Mouse (Mus musculus) right cerebral cortex, postnatal 14 days (tissue): ENCODE measurements around the gene Inpp5d.

Experiments used
- DNase-seq: peaks from one replicate; pipeline ENCODE4 v3.0.0; 2022

Gene Inpp5d

DNA sequence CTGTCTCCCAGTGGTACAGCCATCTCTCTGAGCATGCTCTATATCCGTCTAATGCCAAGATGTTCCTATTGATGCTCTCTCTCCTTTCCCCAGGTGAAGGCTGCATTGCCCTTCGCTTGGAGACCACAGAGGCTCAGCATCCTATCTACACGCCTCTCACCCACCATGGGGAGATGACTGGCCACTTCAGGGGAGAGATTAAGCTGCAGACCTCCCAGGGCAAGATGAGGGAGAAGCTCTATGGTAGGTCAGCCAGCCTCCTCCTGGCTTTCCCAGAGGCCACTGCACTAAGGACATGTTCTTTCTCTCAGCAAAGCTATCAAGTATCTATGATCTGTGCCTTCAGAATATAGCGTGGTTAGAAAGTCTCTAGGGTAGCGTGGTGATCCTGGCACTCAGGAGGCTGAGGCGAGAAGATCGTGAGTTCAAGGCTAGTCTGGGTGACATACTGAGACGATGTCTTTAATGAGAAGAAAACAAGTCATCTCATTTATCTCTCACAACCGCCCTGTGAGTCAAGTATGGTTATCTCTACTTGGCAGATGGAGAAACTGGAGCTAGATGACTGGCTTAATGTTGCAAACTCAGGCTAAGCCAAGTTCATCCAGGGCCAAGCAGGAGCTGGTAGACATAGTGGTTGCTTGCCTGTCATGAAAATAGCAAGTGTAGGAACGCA, 92.0 kb downstream of the Inpp5d start:
- DNase-seq, result no peak

DNA sequence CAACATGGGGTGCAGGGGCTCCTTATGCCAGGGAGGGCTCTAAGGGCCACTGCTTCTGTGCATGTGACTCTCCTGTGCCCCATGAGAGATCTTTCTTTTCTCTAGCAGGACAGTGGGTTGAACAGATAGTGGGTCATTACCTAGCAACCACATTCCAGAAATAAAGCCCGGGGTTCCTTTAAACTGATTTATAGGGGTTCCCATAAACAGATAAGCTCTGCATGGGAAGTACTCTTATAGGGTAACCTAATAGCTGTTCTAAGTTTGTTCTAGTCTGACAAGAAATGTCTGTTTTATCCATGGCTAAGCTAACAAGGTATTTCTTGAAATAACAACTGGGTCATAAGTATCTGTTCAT, 92.5 kb downstream of the Inpp5d start:
- no peak for DNase-seq

DNA sequence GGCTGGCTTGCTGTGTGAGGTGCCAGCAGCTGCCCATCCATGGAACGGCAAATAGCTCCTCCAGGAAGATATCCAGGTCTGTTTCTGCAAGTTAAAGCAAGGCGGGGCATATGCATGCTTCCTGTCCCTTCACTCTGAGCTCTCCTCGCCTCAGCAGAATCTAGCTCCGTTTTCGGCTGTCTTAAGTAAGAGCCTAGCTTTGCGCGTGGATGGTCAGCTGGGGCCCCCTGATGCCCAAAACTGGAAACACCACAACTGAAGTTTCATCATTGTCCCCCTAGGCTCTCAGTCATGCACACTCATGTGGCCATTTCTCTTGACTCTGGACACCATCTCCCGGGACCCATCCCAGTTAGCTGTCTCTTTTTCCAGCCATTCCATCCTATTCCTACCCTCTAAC, 101.3 kb downstream of the Inpp5d start:
- DNase-seq, result peak; percentile 49

DNA sequence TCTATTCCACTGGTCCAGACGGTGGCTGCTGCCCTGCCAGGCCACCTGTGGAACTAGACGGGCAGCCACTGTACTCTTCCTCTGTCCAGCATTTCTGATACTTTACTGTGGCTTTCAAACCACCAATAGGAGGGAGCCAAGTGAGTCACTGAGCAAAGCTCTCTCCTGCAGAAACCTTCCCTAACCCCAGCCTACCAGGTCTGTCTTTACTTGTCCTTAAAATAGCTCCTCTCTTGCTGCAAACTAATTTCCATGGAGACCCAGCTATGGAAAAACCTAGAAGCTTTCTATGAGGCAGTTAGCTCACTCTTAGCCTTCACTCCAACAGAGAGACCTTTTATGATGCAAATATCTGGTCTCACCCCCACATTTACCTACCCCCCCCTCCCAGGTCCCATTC, 102.0 kb downstream of the Inpp5d start:
- DNase-seq, result no peak

DNA sequence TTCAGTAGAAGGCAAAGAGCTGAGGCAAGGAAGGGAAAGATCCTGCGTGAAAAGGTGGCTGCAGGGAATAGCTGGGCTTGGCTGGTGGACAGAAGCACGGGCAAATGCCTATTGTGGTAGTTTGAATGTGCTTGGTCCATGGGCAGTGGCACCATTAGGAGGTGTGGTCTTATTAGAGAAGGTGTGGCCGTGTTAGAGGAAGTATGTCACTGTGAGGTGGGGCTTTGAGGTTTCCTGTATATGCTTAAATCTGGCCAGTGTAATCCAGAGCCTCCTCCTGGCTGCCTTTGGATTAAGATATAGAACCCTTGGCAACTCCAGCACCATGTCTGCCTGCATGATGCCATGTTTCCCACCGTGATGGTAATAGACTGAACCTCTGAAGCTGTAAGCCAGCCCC, 103.2 kb downstream of the Inpp5d start:
- no peak for DNase-seq

DNA sequence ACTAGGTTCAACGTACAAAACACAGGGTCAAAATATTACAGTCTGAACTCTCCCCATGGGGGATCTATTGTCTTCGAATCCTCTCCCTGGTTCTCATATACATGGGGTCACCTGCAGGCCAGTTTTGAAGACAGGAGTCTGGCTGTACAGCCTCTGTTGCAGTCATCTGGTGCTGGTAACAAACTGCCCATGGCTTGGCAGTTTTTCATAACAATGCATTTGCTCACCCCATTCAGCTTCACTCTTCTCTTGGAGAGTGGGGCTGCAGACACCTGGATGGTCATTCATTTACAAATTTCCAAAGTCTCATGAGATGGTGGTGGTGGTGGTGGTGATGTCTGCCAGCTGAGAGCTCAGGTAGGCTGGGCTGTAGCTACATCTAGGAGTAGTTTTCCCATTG, 109.0 kb downstream of the Inpp5d start:
- no peak for DNase-seq

DNA sequence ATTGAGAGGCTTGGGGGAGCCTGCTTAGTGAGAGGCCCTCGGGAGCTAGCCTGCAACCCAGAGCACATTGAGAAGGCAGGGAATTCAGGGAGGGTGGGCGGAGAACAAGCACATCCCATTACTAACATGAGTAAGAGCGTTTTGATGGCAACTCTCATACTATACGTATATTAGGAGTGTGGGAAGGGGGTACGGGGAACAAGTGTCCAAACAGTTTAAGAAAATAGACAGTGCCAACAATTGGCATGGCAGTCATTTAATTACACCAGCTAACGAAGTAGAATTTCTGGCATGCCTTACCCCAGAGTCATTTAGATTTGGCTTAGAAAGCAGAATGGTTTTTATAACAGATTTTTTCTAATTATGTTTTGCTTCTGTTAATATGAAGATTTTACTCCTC, 109.7 kb downstream of the Inpp5d start:
- no peak for DNase-seq

DNA sequence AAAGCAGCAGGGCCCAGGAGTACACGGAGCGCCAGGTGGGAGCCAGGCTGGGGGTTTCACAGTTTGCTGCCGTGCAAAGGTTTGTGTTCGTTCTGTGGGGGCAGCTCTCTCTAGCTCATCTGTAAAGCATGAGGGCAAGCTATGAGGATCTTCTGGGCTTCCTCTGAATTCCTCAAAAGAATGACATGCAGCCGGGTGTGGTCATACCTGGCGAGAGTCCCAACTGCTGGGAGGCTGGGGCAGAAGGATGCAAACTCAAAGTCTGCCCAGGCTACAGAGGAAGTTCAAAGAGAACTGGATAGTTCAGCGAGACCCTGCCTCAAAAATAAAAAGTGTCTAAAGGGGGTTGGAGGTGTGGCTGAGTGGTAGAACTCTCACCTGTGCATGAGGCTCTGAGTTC, 110.2 kb downstream of the Inpp5d start:
- DNase-seq, result no peak

DNA sequence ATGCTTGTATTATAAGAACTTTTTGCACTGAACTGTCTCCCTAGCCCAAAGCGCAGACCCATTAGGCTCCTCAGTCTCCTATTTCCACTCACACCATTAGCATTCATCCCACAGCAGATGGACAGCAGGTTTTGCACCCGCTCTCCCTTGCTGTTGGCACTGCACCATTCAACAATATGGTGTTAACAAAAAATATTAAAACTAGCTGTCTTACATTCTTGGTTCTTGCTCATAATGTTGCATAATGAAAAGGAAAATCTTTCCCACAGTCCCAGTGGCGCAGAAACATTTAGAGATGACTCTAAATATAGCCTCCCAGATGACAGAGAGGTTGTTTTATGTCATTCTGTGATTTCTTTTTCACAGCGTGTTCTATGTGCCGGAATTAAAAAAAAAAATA, 113.1 kb downstream of the Inpp5d start:
- DNase-seq, result no peak

DNA sequence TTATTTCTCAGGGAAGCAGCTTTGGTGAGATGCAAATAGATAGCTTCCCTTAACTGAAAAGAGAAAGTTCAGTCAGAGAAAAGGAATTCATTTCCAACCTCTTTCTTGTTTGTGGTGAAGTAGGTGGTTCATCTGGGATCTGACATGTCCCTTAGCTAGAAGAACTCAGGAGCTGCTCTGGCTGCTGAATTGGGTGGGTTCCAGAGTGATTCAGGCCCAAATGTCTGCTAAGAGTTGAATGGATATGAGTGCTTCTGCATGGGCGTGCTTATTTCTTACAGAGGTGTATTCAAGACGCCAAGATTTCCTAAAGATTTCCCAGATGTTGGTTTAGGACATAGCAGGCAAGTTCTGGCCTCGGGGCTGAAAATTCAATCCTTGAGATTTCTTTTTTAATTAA, 114.0 kb downstream of the Inpp5d start:
- DNase-seq, result no peak

DNA sequence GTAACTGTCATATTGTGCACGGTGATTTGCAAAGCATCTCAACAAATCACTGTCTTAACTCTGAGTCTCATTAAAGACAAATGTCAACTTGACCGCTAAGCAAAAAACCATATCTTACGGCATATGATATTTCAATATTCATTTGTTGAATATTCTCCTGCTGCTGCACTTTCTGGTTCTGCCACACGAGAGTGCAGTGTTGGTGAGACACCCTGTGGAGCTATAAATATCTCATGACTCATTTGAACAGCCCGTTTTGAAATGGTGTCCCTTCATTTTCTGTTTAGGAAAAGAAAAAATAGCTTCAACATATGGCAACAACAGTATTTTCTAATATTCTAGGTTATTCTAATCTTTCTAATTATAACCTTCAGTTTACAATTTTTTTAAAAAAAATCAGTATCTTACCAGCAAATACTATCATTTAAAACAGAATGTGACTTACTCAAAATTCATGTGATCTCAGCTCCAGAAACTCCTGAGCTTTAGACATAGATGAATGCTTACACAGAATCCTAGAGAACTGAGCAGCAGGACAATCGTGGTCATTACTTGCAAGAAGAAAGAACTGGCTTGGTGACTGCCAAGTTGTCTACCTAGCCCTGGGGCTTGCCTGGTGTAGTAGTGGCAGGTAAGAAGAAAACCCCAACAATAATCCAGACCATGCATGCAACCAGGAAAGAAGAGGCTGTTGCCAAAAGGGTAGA, 120.6 kb downstream of the Inpp5d start:
- DNase-seq, result no peak

DNA sequence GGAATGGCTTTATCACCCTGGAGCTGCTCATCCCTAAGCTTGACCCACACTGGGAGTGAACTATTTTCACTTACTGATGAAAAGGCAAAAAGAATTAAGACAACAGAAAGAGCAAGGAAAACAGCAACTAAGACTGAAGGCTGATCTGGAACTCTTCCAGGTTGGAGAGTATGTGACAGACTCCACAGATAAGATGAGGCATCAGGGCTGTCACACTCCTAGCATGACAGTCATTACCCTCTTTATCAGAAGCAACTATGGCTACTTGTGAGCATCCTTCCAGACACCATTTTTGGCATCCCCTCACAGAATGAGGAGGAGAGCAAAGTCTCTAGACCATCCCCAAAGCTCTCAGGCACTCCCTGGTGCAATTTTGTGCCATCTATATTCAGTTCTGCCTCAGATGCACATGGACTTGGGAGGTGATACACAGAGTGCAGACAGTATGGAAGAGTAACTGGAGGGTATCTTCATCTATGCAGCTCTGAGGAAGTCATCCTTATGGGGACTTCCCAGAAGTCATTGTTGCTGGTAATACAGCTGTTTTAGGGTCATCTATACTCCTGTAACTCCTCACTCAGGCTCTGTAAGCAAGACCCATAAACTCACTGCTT, 129.4 kb downstream of the Inpp5d start:
- DNase-seq, result no peak

DNA sequence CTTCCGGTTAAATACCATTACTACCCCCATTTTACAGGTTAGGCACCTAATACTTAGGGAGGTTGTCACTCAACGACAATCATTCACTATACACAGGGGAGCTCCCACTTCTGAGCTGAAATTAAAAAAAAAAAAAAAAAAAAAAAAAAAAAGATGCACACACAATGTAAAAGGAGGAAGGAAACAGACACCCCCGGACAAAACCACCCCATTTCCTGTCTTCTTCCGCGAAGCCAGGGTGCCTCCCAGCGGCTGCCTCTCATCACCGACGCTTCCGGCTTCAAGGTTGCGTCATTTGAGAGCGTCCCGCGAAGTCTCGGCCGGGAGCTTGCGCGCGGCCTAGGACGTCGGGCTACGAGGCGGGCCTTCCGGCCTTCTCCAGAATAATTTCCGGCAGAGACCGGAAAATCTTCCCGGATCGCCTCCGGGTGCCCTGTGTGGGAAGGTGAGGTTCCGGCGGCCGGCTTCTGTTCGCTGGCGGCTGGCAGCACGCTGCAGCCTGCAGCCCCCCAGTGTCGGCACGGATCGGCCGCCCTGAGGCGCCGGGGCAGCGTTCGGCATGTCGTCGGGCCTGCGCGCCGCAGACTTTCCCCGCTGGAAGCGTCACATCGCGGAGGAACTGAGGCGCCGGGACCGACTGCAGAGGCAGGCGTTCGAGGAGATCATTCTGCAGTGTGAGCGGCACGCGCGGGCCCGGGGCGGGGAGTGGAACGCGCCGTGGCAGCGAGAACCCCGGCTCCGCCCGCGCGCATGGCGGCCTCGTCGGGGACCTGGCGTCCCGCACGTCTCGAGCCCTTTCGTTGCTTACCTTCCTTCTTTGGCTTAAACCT, 135.7 kb downstream of the Inpp5d start, which contains the start of gene Atg16l1:
Gene Atg16l1 (plus strand): TSS at position 230 of the 830 bp plus-strand sequence.
- DNase-seq, result peak; percentile 92

DNA sequence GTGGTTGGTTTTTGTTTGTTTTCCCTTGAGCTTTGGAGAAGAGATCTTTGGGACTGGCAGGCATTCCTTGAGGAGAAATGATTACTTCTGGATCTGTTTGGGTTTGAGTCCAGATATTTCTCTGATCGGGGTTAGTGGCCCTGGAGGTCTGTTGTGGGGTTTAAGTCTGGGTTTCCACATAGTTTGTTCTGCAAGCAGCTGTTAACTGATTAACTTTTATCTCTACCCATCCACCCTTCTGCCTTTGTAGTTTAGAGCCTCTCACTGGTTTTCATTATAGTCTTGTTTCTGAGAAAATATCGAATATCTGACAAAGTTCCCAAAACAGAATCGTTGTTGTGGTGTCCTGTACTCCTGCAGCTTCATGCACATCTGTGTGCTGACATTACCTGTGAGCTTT, 143.7 kb downstream of the Inpp5d start:
- DNase-seq, result no peak

DNA sequence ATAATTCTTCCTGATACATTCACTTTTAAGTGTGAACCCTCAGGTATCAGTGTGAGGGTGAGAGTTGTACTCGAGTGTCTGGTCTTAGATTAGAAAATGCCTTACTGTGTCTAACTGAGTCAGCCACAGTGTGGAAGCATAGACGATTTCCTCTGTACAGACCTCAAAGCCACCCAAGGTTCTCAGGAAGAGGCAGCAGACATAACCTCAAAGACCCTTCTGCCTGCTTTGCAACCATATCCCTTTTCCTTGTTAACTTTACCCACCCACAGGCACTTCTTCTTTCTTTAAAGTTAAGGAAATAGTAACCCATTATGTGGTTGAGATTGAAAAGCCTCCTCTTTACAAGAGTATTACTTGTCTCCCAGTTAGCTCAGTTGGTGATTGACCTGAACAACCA, 145.6 kb downstream of the Inpp5d start:
- DNase-seq, result no peak

DNA sequence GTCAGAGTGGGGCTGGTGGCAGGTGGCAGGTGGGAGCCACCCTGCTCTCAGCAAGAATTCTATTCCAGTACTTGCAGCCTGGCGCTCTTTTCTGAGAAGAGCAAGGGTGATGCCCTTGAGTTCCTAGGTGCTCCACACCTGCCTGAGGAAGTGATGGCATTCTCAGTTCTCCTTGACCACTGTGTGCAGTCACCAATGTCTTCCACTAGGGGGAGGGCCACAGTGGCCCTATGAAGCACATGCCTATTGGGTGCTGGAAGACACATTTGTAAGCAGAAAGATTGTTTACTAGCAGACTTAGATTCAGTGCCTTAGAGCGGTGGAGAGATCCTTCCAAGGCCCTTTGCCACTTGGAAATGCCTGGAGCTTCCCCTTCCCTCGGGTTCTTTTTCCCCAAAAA, 146.1 kb downstream of the Inpp5d start:
- no peak for DNase-seq

DNA sequence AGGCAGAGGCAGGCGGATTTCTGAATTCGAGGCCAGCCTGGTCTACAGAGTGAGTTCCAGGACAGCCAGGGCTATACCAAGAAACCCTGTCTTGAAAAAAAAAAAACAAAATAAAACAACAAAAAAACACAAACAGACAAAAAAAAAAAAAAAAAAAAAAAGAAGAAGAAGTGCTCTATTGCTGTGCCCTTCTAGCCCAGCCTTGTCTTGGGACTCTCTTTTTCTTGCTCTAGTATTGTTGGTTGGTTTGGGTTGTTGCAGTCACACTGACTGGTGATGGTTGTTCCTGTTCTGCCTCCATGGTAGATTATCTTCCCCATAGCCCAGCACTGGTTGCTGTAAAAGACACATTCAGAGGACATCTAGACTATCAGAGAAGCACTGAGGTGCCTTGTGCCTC, 149.2 kb downstream of the Inpp5d start:
- DNase-seq, result no peak
